Mouse (Mus musculus): ENCODE measurements around the gene Rfx1. TPM values are rescaled to one million over a fixed set of nuclear protein-coding genes. Genes with fewer than 3 reads are reported as not detected.

Gene Rfx1
- polyA plus RNA-seq, 1 experiment from 2014 or later = 11.2 TPM

DNA sequence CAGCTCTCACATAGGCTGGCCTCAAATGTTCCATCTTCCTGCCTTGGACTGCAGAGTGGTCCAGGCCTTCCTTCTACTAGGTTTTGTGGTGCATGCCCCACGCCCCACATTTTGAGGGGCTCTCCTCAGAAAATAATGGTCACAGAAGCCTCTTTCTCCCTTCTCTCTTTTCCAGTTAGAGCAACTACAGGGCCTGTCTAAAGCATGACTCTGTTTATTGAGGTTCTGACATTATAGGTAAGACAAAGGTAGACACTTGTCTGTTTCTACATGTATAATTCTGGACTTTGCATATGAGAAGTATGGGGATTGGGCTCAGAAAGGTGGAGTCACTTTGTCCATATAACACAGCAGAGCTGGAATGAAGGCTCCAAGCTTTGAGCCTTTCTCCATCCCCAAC, 1.6 kb upstream of the Rfx1 start, which contains the start of gene Gm10643:
Gm10643 (minus strand) TSS at position 101 of the 400 bp plus-strand sequence.
- Histone ChIP-seq H3K4me2 (peak within 1 kb of the TSS; percentile 87), H3K27me3 (no peaks in the 10 kb centered on the region), H3K4me3 (peak within 1 kb of the TSS; percentile 78), H3K27ac (replicated peaks) (peak within 1 kb of the TSS; percentile 81), H3K4me1 (replicated peaks) (peaks cover 34% of the 10 kb centered on the region), H3K9ac (peak within 1 kb of the TSS; percentile 77), H3K36me3 (no peaks in the 10 kb centered on the region), H3K9me3 (no peaks in the 10 kb centered on the region)
- WGBS = 89% methylated on average over 1 of the region's 1 CpGs
- no peak for ATAC-seq (ENCODE audit: low FRiP score, low read depth)

DNA sequence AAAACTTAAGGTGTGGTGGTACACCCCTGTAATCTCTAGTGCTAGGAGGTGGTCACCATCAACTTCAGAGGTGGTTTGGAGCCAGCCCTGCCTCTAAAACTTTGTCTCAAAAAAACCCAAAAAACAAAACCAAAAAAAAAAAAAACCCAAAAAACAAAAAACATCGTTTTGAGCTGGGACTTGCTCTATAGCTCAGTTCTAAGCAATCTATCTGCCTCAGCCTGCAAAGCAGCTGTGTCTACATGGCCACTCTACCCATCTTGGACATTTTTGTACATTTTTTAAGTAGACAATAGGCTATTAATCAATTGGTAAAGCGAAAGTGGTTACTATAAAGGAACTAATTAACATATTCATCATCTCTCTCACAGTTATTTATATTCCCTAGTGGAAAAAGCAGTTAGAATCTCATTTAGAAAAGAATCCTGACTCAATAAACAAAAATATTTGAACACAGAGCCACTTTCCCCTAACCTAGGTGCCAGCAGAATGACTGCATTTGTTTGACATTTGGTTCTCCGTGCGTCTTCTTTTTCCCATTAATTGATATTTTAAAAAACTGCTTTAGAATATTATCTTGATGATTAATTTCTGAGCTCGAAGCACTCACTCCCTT, 1.1 kb upstream of the Rfx1 start:
- no peak for ATAC-seq (ENCODE audit: low FRiP score, low read depth)
- Histone ChIP-seq H3K27me3 (no peaks in the 10 kb centered on the region), H3K4me2 (peak overlapping the region; percentile 87), H3K4me1 (replicated peaks) (peaks cover 39% of the 10 kb centered on the region), H3K4me3 (peak overlapping the region; percentile 78), H3K27ac (replicated peaks) (peak overlapping the region; percentile 81), H3K9me3 (no peaks in the 10 kb centered on the region), H3K36me3 (no peaks in the 10 kb centered on the region), H3K9ac (peak overlapping the region; percentile 77)
- 18% methylated on average over 5 of the region's 5 CpGs for WGBS

DNA sequence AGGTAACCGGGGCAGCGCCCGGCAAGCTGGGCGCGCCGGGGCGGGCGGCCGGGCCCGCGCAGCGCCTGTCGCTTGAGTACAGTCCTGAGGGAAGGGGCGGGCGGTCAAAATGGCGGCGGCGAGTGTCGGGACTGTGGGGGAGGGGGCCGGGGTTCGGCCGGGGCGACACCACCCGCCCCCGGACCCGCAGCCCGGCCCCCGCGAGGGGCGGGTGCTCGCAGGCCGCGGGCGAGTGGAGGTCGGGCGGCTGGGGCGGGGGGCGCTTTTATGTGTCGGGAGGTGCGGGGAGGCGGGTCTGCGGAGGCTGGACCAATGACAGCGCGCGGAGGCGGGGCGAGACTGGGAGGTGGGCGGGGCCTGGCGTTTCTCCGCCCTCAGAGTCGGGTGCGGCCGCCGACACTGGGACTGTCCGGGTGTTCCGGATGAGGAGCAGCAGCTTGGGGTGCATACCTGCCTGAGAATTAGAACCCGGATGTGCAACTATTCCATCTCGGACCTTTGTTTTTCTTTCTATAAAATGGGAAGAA, 476 bp downstream of the Rfx1 start:
- peak overlapping the region; percentile 56 for H3K4me2 ChIP-seq
- H3K4me1 ChIP-seq (replicated peaks) = peaks cover 49% of the 10 kb centered on the region
- peak overlapping the region; percentile 96 for H3K27ac ChIP-seq (replicated peaks)
- no peaks in the 10 kb centered on the region for H3K36me3 ChIP-seq
- no peaks in the 10 kb centered on the region for H3K9me3 ChIP-seq
- no peaks in the 10 kb centered on the region for H3K27me3 ChIP-seq
- ATAC-seq (ENCODE audit: low FRiP score, low read depth) = peak; percentile 66
- H3K9ac ChIP-seq = peak overlapping the region; percentile 78
- WGBS = under 1% methylated on average over 47 of the region's 58 CpGs
- H3K4me3 ChIP-seq = peak overlapping the region; percentile 78

DNA sequence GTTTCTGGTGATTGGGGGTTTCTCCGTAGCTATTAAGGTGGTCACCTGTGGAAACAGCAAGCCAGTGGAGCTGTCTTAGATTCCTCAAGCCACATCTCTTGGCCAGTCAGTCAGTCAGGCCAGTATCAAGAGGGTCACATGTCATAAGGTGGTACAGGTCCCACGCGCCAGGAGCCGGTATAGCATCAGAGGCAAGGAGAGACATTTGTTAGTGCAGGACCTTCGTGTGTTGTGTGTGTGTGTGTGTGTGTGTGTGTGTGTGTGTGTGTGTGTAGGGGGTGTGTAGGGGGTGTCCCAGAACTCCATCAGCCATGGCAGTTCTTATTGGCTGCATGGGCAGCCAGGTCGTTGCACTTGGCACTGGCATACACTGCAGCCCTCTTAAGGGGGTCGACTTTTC, 1.3 kb downstream of the Rfx1 start:
- 79% methylated on average over 7 of the region's 7 CpGs for WGBS
- H3K36me3 ChIP-seq = no peaks in the 10 kb centered on the region
- no peaks in the 10 kb centered on the region for H3K9me3 ChIP-seq
- peaks cover 57% of the 10 kb centered on the region for H3K4me1 ChIP-seq (replicated peaks)
- H3K9ac ChIP-seq = no peak overlapping the region
- peak overlapping the region; percentile 78 for H3K4me3 ChIP-seq
- peak overlapping the region; percentile 56 for H3K4me2 ChIP-seq
- no peak for ATAC-seq (ENCODE audit: low FRiP score, low read depth)
- no peak overlapping the region for H3K27ac ChIP-seq (replicated peaks)
- no peaks in the 10 kb centered on the region for H3K27me3 ChIP-seq

DNA sequence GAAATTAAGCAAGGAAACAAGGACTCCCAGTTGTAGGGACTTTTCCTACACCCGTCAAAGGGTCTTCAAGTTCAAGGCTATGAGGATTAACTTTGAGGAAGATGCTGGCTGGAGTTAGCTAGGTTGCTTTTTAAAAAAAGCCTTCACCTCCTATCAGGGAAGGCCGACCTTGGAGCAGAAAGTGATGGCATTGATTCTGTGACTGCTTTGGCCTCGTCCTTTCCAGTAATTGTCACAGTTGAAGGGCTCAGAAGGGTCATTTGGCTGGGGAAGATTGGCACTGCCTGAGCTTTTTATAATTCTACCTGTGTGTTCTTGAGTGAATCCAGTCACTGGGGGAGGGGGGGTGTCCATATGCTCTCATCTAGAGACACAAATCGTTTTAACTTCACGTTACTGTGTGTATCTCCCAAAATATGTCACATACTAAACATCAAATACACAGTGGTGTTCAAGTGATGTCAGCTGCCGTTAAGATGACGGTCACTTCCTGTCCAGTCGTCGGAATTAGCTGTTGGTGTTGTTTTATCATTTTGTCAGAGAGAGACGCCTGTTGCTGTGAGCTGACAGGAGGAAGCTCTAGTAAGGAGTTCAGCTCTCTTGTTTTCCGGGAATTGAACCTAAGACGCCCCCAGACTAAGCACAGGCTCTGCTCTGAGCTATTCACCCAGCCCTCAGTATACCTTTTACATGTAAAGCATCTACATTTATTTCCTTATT, 1.8 kb downstream of the Rfx1 start:
- Histone ChIP-seq H3K9me3 (no peaks in the 10 kb centered on the region), H3K4me1 (replicated peaks) (peaks cover 62% of the 10 kb centered on the region), H3K4me3 (0 out of 2 replicates have a peak overlapping the region, but pooled peaks have one; percentile 78), H3K27ac (replicated peaks) (no peak overlapping the region), H3K36me3 (no peaks in the 10 kb centered on the region), H3K27me3 (no peaks in the 10 kb centered on the region), H3K4me2 (peak overlapping the region; percentile 56), H3K9ac (no peak overlapping the region)
- WGBS = 78% methylated on average over 12 of the region's 12 CpGs
- ATAC-seq (ENCODE audit: low FRiP score, low read depth) = no peak

DNA sequence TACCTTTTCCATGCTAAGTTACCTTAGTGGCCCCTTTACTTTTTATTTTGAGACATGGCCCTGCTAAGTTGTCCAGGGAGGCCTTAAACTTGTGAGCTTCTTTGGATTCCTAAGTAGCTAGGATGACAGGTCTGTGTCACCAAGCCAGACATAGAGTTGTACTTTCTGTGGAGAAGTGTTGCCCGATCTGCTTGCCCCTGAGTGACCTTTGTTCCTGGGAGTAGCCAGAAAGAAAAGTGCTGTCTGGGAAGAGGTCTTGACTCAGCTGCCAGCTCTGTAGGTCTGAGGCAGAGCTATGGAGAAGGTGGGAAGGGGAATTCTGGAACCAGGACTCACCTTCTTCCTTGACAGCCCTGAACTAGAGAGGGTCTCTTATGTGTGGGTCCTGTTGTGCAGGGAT, 2.5 kb downstream of the Rfx1 start:
- Histone ChIP-seq H3K27ac (replicated peaks) (0 out of 2 replicates have a peak overlapping the region, but pooled peaks have one; percentile 37), H3K4me3 (no peak overlapping the region), H3K4me2 (no peak overlapping the region), H3K9me3 (no peaks in the 10 kb centered on the region), H3K27me3 (no peaks in the 10 kb centered on the region), H3K36me3 (no peaks in the 10 kb centered on the region), H3K9ac (no peak overlapping the region), H3K4me1 (replicated peaks) (peaks cover 69% of the 10 kb centered on the region)
- no peak for ATAC-seq (ENCODE audit: low FRiP score, low read depth)
- WGBS = 45% methylated on average over 1 of the region's 1 CpGs

DNA sequence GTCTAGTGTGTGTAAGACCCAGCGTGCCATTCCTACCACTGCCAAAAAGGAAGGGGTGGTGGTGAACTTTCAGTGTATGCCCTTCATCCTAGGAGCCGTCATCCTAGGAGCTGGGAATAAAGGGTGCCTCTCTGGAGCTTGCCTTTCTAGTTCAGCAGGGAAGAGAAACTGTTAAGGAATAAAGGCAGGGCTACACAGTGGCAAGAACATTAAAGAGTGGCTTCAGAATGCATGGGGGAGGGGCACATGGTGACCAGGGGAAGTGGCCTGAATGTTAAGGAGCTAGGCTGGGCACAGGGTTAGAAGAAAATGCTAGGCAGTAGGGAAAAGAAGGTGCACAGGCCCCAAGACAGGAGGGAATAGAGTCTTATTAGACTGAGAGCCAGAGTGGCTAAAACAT, 3.1 kb downstream of the Rfx1 start:
- ATAC-seq (ENCODE audit: low FRiP score, low read depth) = no peak
- H3K36me3 ChIP-seq = 0 out of 2 replicates have a peak, but pooled peaks cover under 1% of the 10 kb centered on the region
- WGBS = 38% methylated on average over 2 of the region's 2 CpGs
- no peaks in the 10 kb centered on the region for H3K9me3 ChIP-seq
- no peak overlapping the region for H3K4me2 ChIP-seq
- peaks cover 70% of the 10 kb centered on the region for H3K4me1 ChIP-seq (replicated peaks)
- peak overlapping the region; percentile 37; the same call in 1 of the 2 replicates for H3K27ac ChIP-seq (replicated peaks)
- no peaks in the 10 kb centered on the region for H3K27me3 ChIP-seq
- no peak overlapping the region for H3K9ac ChIP-seq
- no peak overlapping the region for H3K4me3 ChIP-seq

DNA sequence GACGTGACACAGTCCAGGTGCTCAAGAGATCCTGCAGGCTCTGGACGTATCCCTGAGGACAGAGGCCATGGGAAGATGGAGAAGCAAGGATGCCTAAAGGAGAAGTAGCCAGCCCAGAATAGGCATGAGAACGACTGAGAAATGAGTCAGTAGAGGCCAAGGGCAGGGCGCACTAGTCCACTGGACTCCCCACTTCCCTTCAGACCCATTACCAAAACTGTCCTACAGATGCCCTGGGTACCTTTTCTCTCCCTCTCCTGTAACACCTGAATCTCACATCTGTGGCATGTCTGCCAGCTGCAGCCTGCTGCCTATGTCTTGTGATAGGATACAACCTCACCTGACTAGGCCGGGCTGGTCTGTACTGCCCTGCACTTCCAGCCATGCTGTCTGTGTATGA, 3.6 kb downstream of the Rfx1 start:
- peak overlapping the region; percentile 37; the same call in 1 of the 2 replicates for H3K27ac ChIP-seq (replicated peaks)
- ATAC-seq (ENCODE audit: low FRiP score, low read depth) = no peak
- no peaks in the 10 kb centered on the region for H3K27me3 ChIP-seq
- H3K9ac ChIP-seq = no peak overlapping the region
- H3K4me3 ChIP-seq = no peak overlapping the region
- peaks cover 70% of the 10 kb centered on the region for H3K4me1 ChIP-seq (replicated peaks)
- H3K9me3 ChIP-seq = no peaks in the 10 kb centered on the region
- 87% methylated on average over 5 of the region's 5 CpGs for WGBS
- 0 out of 2 replicates have a peak, but pooled peaks cover 2% of the 10 kb centered on the region for H3K36me3 ChIP-seq
- no peak overlapping the region for H3K4me2 ChIP-seq

DNA sequence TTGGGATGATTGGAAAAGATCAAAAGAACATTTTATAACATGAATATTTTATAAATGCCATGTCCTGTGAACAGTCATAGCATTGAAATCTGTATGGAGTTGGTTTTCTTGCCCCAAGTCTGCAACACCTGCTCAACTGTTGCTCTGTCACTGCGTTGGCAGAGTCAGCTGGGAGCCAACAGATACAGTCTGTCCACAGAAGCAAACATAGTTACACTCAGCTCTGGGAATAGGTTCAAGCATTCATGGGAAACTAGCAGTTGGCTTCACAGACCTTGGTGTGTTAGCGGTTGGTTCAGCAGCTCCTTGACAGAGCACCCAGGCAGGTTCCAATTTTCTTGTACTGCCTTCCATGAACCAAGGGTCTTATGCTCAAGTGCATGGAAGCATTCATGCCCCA, 4.0 kb downstream of the Rfx1 start:
- WGBS = 79% methylated on average over 2 of the region's 2 CpGs
- ATAC-seq (ENCODE audit: low FRiP score, low read depth) = no peak
- Histone ChIP-seq H3K4me3 (no peak overlapping the region), H3K9ac (no peak overlapping the region), H3K4me1 (replicated peaks) (peaks cover 67% of the 10 kb centered on the region), H3K27ac (replicated peaks) (no peak overlapping the region), H3K9me3 (no peaks in the 10 kb centered on the region), H3K4me2 (no peak overlapping the region), H3K27me3 (no peaks in the 10 kb centered on the region), H3K36me3 (0 out of 2 replicates have a peak, but pooled peaks cover 2% of the 10 kb centered on the region)

DNA sequence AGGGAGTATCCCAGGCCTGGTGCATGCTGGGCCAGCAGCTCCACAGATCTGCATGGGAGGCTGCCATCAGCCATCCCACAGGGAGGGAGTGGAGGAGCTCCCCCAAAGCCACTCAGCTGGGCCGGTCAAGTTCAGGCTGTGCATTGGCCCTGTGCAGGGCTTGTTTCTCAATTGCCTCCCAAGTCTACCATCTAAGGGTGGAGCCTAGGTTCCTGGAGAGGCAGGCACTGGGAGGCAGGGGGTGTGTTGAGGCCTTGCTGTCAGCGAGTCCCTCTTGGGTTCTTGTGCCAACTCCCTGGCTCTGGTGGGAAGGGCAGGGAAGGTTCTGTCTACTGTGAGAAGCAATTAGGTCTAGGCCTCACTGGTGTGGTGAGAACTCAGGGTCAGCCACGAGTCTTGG, 5.3 kb downstream of the Rfx1 start:
- 74% methylated on average over 3 of the region's 3 CpGs for WGBS
- Histone ChIP-seq H3K4me3 (no peak overlapping the region), H3K9me3 (no peaks in the 10 kb centered on the region), H3K4me1 (replicated peaks) (peaks cover 63% of the 10 kb centered on the region), H3K9ac (no peak overlapping the region), H3K27ac (replicated peaks) (no peak overlapping the region), H3K36me3 (peaks cover 11% of the 10 kb centered on the region; the same call in 1 of the 2 replicates), H3K27me3 (no peaks in the 10 kb centered on the region), H3K4me2 (no peak overlapping the region)
- no peak for ATAC-seq (ENCODE audit: low FRiP score, low read depth)

DNA sequence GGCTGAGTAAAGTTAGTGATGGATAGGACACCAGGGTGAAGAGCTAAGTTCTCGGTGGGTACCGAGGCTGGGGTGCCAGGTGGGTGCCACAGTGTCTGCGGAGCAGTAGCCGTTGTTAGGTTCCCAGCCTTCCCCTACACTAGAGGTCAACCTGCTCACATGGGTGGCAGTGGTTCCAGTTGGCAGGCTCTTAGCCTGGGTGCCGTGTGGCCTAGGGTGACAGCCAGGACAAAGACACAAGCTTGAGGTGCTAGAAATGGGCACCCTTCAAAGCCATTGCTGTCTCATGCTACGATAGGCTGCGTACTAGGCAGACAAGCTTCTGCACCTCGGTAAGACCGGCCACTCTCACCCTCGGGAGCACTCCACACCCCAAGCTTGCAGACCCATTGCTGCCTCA, 5.7 kb downstream of the Rfx1 start:
- Histone ChIP-seq H3K4me1 (replicated peaks) (peaks cover 63% of the 10 kb centered on the region), H3K27me3 (no peaks in the 10 kb centered on the region), H3K36me3 (peaks cover 11% of the 10 kb centered on the region; the same call in 1 of the 2 replicates), H3K9ac (no peak overlapping the region), H3K9me3 (no peaks in the 10 kb centered on the region), H3K4me3 (no peak overlapping the region), H3K4me2 (no peak overlapping the region), H3K27ac (replicated peaks) (no peak overlapping the region)
- ATAC-seq (ENCODE audit: low FRiP score, low read depth) = no peak
- 85% methylated on average over 10 of the region's 10 CpGs for WGBS

All from hindbrain, embryonic 15.5 days (tissue).